Mouse (Mus musculus): ENCODE data around the gene Pdk2. TPM values are rescaled to one million over a fixed set of nuclear protein-coding genes. Genes with fewer than 3 reads are reported as not detected.

Gene Pdk2
- total RNA-seq, 4 experiments from 2014 or later: 484 to 519 (median 495) TPM

GRCm38 (mm10) chr11:95070140-95071107 is 29.3 kb upstream of the Pdk2 start:
- no peak for DNase-seq (ENCODE audit: low spot score in 2 of 2)

DNA sequence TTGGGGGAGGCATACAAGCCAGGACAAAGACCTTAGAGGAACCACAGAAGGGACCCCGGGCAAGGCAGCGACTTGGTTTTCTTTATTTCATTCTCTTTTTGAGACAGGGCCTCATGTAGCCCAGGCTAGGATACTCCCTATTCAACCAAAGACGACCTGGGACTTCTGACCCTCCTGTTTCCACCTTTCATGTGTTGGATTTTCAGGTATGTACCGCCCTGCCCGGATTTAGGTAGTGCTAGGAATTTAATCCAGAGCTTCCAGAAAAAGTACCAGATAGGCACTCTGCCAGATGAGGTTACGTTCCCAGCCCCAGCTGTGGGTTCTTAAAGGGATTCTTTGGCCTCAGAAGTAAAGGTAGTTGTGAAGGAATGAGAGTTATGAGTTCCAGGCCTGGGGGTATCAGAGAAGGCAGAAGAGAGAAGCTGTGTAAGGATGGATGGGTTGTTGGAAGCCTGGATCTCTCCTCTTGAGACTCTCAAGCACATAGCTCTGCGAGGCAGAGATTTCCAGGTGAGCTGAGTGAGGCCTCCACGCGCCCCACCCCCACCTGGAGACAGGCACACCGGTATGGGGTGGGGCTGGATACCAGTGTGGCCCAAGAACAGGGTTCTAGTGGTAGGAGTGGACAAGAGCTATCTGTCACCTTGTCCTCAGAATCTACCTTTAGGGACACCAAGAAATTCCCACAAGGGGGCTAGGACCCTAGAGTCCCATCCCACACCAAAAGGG is 28.2 kb upstream of the Pdk2 start:
- DNase-seq (ENCODE audit: low spot score in 2 of 2): no peak

- no peak for DNase-seq (ENCODE audit: low spot score in 2 of 2)
Measured at GRCm38 (mm10) chr11:95056768-95057501, 15.8 kb upstream of the Pdk2 start.

GRCm38 (mm10) chr11:95053062-95053461 is 11.9 kb upstream of the Pdk2 start:
- no peak for DNase-seq (ENCODE audit: low spot score in 2 of 2)

- DNase-seq (ENCODE audit: low spot score in 2 of 2): peak in 1 of 2 experiments; percentile 36
Measured at GRCm38 (mm10) chr11:95046980-95047680, 6.0 kb upstream of the Pdk2 start.

DNA sequence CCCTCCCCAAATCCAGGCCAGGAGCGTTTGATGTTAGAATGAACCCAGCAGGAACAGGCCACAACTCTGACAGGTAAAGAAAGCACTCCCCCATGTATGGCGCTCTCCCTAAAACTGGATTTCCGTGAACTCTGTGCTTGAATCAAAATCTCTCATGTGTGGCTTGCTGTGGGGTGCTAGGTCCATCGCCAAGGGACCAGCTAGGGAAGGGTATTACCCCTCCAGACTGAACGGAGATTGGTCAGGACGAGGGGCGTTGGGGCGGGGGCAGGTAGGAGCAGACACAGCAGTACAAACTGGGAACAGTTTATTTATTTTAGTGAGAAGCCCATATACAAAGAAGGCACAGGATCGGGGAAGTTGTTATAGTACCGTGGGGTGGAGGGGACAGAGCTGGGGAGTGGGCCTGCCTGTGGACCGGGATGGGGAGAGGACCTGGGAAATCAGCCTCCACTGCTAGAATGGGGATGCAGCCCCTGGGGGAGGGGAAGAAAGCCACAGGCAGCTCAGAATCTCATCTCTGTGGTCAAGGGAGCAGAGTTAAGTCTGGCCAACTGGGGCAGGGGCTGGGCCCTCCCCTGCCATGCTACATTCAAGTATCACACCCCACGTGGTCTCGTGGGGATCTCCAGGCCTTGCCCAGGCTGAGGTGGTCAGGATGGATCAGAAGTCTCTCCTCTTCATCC is 3.2 kb upstream of the Pdk2 start:
- DNase-seq (ENCODE audit: low spot score in 2 of 2): no peak

DNA sequence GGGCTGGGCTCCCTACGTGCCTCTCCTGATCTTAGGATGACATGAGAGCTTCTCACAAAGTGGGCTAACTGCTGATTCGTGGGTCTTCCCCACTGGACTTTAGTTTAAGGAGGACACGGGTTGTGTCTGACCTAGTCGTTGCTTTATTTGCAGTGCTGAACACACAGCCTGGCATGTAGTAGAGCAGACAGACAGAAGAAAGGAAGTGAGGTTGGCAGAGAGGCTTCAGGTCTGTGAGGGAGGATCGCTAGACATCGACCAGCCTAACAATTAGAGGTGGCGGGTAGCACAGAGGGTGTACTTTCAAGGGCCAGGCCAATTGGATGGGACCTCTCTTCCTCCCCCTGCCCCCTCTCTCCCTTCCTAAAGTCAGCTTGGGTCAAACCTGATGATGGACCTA is 2.5 kb upstream of the Pdk2 start:
- DNase-seq (ENCODE audit: low spot score in 2 of 2): no peak

DNA sequence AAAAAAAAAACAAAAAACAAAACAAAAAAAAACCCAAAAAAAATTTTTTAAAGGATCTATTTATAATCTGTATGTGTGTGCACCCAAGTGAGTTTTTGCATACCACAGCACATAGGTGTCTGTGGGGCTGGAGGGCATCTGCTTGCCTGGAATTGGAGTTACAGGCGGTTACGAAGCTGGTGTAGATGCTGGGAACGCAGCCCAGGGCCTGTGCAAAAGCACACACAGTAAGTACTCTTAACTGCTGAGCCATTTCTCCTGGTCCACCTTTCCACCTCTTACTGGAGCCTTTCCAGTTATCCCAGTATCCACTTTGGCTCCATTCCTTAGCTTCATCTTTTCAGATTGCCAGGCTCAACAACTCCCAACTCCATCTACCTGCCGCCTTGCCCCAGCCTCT is 1.9 kb upstream of the Pdk2 start:
- DNase-seq (ENCODE audit: low spot score in 2 of 2): no peak

DNA sequence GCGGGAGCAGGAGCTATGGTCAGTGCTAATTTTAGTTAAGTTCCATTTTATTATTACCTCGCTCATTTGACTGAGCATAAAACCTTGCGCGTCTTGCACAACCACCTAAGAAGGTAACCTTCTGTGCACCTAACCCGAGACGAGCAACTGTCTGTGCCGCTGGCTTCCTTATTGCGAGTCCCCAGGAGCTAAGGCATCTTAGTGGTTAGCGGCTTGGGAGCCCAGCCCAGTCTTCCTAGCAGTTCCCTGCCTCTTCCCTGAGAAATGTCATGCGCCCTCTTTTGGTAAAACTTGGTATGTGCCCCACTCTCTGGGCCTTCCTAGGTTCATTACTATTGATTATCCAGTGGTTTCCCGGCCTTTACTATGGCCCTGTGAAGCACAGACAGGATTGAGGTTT is 942 bp upstream of the Pdk2 start:
- peak; percentile 69 to 83 for DNase-seq (ENCODE audit: low spot score in 2 of 2)

- DNase-seq (ENCODE audit: low spot score in 2 of 2): peak; percentile 81 to 92
Measured at GRCm38 (mm10) chr11:95040491-95041138, 539 bp downstream of the Pdk2 start.

DNA sequence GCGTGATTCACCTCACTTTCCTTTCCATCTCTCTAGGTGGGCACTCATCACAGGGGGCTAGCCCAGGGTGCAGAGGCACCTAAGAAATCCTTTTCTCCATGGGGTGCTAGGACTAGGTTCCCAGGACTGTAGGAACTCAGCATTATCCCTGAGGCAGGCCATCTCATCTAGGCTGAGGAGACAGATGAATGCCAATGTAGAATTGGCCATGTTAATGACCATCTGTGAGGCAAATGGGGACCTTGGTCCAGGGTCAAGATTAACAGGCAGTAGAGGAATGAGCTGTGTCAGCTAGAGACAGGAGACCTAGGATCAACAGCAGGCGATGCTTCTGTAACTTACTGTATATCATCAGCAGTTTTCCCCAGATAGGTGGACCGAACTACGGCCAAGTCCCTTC is 1.4 kb downstream of the Pdk2 start:
- DNase-seq (ENCODE audit: low spot score in 2 of 2): no peak

DNA sequence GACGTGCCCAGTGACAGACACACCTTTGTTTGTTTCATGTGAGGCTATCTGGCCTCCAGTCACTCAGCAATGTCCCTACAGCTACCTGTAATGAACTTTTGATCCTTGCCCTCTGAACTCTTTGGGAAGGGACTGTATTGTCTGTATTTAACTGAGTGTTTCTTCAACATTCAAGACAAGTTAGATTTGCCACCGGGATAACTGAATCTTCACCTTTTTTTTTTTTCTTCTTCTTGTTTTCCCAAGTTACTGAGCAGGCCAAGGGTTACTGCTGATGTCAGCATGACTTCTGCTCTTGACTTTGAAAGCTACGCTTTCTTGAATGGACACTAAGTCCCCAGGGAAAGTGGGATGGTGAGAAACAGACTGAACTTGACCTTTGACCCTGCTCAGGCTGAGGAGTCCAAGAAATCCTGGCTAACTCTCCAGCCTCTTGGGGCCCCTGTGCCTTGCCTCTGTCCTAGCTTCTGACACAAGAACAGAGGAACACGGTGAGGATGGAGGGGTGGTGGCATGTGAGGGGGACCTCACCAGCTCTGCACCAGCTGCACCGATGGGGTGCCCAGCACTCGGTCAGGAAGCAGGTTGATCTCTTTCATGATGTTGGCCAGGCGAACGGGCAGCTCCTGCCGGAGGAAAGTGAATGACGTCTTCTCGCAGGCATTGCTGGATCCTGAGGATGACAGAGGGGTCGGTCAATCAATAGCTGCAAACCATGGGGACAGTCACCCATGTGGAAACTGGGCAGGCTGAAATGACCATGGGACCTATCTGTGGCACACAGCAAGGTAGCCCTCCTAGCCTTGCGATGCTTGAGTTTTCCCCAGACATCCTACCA is 2.1 kb downstream of the Pdk2 start:
- DNase-seq (ENCODE audit: low spot score in 2 of 2): no peak

DNA sequence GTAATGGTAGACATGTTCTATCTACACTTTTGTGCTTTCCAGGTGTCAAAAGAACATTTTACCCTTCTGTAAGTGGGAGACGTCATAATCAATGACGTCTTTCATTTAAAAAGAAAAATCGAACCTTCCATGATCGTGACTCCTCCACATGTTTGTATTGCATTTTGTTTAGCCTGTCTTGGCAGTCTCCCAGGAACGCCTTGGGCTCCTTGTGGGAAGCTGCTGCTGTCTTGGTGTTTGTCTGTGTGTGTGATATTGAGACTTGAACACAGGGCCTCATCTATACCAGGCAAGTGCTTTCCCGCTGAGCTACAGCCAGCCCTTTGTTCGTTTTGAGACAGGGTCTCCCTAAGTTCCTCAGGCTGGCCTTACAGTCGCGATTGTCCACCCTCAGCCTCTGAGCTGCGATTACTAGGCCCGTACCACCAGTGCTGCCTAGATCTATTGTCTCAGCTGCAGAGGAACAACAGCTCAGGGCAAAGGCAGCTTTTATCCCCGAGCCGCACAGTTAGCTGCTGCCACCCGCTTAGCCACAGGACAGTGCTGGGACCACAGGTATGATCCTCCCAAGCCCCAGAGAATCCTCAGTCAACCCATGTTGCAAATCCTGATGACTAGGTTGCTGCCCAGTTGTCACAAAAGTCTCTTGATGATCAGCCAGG is 2.9 kb downstream of the Pdk2 start:
- DNase-seq (ENCODE audit: low spot score in 2 of 2): no peak

- DNase-seq (ENCODE audit: low spot score in 2 of 2): no peak
Measured at GRCm38 (mm10) chr11:95037306-95037705, 3.8 kb downstream of the Pdk2 start.

DNA sequence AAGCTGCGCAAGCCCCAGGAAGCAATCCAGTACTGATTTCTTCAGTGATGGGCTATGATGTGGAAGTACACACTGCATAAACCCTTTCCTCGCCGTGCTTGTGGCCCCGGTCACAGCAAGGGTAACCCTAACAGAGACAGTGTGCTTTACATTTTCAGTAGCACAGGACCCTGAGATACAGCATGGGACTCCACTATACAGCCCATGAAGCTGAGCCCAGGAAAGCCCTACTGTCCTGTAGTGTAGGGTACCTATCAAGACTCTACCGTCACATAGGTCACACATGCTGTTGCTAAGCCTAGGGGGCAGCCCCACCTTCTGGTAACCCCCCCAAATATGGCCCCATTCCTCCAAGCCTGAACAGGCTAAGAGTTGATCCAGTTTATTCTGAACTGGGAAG is 4.6 kb downstream of the Pdk2 start:
- DNase-seq (ENCODE audit: low spot score in 2 of 2): no peak

GRCm38 (mm10) chr11:95034902-95035301 is 6.3 kb downstream of the Pdk2 start:
- DNase-seq (ENCODE audit: low spot score in 2 of 2): no peak

DNA sequence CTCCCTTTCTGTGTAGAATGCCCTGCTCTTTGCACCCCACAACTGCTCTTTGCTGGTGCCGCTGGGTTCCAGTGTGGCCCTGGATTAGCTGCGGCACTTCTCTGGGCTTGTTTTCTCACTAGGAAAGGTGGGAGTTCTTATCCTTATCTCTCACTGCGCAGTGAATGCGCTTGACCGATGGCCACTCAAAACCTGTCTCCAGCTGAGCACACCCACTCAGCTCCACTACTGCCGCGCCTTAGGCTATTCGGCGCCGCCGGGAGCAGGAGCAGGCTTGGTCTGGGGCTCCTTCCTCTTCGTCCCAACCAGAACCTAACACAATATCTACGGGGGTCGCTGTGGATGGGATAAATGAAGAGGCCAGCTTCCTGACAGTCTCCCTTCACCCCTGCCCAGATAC is 7.5 kb downstream of the Pdk2 start:
- DNase-seq (ENCODE audit: low spot score in 2 of 2): no peak

DNA sequence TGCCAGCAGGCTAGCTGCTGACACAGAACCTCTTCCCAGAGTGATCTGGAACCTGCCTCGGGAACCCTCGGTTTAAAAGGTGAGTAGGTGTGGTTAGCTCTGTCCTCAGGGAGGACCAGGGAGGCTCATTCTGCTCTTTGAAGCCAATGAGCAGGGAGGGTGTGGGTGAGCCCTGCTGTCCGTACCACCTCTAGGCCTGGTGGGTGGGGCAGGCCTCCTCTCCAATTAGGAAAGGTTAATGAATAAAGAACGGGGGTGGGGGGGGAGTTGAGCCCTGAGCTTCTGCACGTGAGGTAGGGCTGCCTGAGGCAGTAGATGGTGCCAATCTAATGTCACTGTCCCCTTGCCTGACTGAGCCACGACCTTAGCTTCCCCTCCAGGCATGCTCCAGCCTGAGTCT is 8.2 kb downstream of the Pdk2 start:
- DNase-seq (ENCODE audit: low spot score in 2 of 2): no peak

Measured in gastrocnemius, adult 8-10 months (tissue).